Mouse (Mus musculus) kidney, adult 9 months (tissue): ENCODE data around the gene Gal3st4.

Experiments used
- DNase-seq: peaks from one replicate; pipeline ENCODE4 v3.0.0; 2022

The Gal3st4 gene

GRCm38 (mm10) chr5:138272409-138272923, at the start of gene Gal3st4:
TSS of gene Gal3st4 (minus strand) at chr5:138272840.
- no peak for DNase-seq

GRCm38 (mm10) chr5:138312795-138313194, 40.2 kb upstream of the Gal3st4 start:
- no peak for DNase-seq

GRCm38 (mm10) chr5:138299613-138300012, 27.0 kb upstream of the Gal3st4 start:
- no peak for DNase-seq

GRCm38 (mm10) chr5:138294158-138294557, 21.5 kb upstream of the Gal3st4 start:
- DNase-seq, result no peak

- no peak for DNase-seq
Observed at GRCm38 (mm10) chr5:138291638-138292037, 19.0 kb upstream of the Gal3st4 start.

GRCm38 (mm10) chr5:138287861-138288260, 15.2 kb upstream of the Gal3st4 start:
- DNase-seq, result no peak

GRCm38 (mm10) chr5:138283540-138283939, 10.9 kb upstream of the Gal3st4 start:
- DNase-seq, result no peak

- no peak for DNase-seq
Observed at GRCm38 (mm10) chr5:138281798-138282197, 9.2 kb upstream of the Gal3st4 start.

- no peak for DNase-seq
Observed at GRCm38 (mm10) chr5:138280829-138281228, 8.2 kb upstream of the Gal3st4 start.

- DNase-seq, result no peak
Observed at GRCm38 (mm10) chr5:138280425-138280768, 7.8 kb upstream of the Gal3st4 start.

- DNase-seq, result peak; percentile 75
Observed at GRCm38 (mm10) chr5:138279585-138280424, 7.2 kb upstream of the Gal3st4 start, which contains the start of the genes Gm43720, Gpc2 and Stag3. TSS of gene Gm43720 (minus strand) at chr5:138279958. TSS of gene Gpc2 (minus strand) at chr5:138280005. TSS of gene Stag3 (plus strand) at chr5:138280240.

GRCm38 (mm10) chr5:138277994-138278393, 5.4 kb upstream of the Gal3st4 start:
- no peak for DNase-seq

GRCm38 (mm10) chr5:138275216-138276050, 2.8 kb upstream of the Gal3st4 start:
- DNase-seq, result peak; percentile 43

GRCm38 (mm10) chr5:138274186-138274585, 1.5 kb upstream of the Gal3st4 start:
- DNase-seq, result no peak

- DNase-seq, result no peak
Observed at GRCm38 (mm10) chr5:138271232-138271631, 1.4 kb downstream of the Gal3st4 start.

- no peak for DNase-seq
Observed at GRCm38 (mm10) chr5:138268980-138269379, 3.7 kb downstream of the Gal3st4 start.

- no peak for DNase-seq
Observed at GRCm38 (mm10) chr5:138267114-138267513, 5.5 kb downstream of the Gal3st4 start.

GRCm38 (mm10) chr5:138265712-138266111, 6.9 kb downstream of the Gal3st4 start:
- DNase-seq, result no peak

- no peak for DNase-seq
Observed at GRCm38 (mm10) chr5:138264207-138264578, 8.4 kb downstream of the Gal3st4 start.

- DNase-seq, result peak; percentile 93
Observed at GRCm38 (mm10) chr5:138263260-138264206, 9.1 kb downstream of the Gal3st4 start, which contains the start of gene BC037034. TSS of gene BC037034 (minus strand) at chr5:138264033.

GRCm38 (mm10) chr5:138262582-138263240, 9.9 kb downstream of the Gal3st4 start:
- no peak for DNase-seq

GRCm38 (mm10) chr5:138262001-138262400, 10.6 kb downstream of the Gal3st4 start:
- DNase-seq, result no peak
